Mouse (Mus musculus): ENCODE results near the gene Gcdh.

Gene Gcdh

DNA sequence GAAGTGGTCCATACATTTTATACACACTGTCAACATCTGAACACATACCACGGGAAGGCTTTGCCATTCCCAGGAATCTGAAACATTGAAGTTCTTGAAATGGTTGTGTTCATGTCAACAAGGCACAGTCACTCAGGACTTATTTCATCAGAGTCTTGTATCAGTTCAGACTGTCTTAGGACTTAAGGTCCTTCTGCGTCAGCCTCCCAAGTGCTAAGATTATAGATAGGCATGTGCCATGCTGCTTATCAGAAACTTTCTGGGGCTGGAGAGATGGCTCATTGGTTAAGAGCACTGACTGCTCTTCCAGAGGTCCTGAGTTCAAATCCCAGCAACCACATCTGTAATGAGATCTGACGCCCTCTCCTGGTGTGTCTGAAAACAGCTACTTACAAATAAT, 19.4 kb downstream of the Gcdh start:
- CTCF ChIA-PET, result interaction anchor here (1.0 kb wide), 1 partner anchor 29 kb away, joined by 3 read pairs; no protein-coding TSS in a partner anchor

DNA sequence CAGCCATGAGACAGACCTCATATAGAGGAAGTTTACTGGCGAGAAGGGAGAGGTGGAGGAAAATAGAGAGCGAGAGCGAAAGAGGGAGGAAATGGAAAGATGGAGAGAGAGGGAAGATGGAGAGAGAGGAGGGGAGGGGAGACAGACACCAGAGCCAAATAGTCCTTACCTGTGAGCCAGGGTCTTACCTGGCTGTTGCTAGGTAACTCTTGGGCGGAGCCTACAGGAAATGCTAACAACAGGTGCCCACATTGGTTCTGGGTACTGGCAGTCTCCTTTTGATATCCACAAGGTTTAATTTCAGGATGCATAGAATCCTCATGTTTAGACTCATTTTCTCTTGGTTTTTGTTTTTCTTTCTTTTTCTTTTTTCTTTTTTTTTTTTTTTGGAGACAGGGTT, 20.7 kb downstream of the Gcdh start:
- CTCF ChIA-PET, result no interaction called here

DNA sequence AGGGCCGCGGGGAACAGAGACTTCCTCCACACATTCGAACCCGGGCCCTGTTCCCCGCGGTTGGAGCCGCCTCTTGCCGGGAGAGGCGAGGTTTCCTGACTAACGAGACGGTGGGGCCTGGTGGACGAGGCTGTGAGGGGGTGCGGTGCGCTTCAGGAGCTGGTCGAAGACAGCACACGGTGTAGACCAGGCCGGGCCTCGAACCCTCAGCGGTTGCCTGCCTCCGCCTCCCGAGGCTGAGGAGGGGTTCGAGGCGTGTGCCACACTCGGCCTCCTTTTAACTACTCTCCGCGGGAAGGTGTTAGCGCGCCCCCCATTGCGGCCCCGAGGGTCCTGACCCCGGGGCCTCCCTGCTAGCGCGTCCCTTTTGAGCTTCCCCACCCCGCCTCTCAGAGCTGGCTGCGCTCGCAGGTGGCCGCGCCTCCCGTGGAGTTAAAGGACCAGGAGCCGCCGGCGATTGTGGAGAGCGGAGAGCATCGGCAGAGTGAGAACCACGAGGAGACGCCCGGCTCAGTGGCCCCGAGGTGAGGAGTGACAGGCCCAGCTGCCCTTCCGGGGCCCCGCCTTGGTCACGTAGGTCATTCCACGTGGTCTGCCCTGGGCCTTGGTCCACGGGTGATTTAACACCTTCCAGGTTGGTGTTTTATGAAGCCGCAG, 21.3 kb downstream of the Gcdh start:
- CTCF ChIA-PET, result interaction anchor here (1.0 to 1.6 kb wide), 6 partner anchors 10 to 117 kb away, joined by 3 to 5 read pairs (median 3); partner anchors contain the start of genes Calr and Klf1

DNA sequence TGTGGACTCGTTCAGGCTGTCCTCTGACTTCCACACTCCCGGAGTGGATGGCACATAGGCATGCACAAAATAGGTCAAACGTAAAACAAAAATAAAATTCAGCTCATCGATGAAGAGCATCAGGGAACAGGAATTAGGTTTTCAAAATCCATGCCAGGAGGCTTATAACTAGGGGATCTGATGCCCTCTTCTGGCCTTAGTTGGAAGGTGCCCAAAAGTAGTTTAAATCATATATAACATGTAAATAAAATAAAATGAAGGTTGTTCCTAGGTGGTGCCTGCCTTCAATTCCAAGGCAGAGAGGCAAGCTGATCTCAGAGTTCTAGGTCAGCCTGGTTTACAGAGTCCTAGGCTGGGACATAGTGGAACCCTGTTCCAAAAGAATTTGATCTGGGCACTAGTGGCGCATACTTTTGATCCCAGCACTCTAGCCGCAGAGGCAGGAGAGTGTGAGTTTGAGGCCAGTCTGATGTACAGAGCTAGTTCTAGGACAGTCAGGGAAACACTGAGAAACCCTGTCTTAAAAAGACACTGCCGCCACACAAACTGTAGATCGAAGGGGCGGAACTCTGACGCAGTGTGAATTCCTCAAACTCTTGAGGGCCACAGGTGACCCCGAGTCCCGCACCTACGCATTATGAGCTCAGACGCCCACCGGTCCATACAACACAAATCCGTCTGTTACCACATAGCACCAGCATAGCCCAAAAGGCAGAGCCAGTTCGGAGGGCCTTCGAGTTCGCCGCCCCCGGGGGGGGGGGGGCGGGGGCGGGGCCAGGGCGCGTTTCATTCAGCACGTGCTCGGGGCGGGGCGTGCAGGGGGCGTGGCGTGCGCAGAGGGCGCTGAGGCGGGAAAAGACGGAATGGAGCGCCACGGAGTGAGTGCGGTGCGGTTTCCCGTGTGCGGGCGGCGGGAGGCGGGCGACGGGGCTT, 22.1 kb downstream of the Gcdh start, which contains the start of gene Syce2:
TSS of gene Syce2 (plus strand) at position 736 of the 933 bp plus-strand sequence.
- CTCF ChIA-PET, result interaction anchor here (0.6 to 1.6 kb wide), 9 partner anchors 9 to 259 kb away, joined by 3 to 8 read pairs (median 3); partner anchors contain the start of genes Calr and Klf1

DNA sequence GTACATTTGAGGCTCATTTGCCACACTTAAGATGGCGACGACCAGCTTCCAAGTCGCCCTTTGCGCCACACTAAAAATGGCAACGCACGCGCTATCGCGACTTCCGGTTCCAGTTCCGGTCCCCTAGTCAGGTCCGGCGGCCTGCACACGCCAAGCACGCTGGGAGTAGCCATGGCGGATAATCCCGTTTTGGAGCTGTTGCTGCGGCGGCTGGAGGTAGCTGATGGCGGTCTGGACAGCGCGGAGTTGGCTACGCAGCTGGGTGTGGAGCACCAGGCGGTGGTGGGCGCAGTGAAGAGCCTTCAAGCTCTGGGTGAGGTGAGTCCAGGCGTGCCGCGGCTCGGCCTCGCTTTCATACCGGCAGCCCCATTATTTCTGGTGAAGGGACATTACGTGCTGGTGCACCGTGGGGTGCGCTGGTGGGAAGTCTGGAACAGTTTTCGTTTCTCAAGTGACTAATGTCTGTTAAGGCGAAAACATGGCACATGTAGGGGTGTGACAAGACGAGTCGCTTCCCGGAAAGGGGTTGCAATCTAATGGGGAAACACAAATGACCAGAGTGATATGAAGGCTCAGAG, 36.8 kb downstream of the Gcdh start, which contains the start of gene Farsa:
TSS of gene Farsa (plus strand) at position 126 of the 578 bp plus-strand sequence.
- CTCF ChIA-PET, result interaction anchor here (0.6 to 0.7 kb wide), 2 partner anchors 15 to 167 kb away, joined by 3 to 5 read pairs; no protein-coding TSS in a partner anchor

DNA sequence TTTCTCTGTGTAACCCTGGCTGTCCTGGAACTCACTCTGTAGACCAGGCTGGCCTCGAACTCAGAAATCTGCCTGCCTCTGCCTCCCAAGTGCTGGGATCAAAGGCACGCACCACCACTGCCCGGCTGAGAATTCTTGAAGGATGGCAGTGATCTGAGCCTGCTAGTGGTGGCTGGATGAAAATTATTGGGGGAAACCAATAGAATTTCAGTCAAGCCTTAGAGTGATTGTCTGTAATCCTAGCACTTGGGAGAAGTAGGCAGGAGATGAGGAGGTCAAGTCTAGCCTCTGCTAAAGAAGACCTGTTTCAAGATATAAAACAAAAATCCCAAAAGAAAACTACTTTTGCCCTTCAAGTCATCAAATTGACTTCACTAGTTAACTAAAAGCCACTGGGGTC, 37.3 kb downstream of the Gcdh start:
- CTCF ChIA-PET, result interaction anchor here (0.6 to 0.7 kb wide), 2 partner anchors 14 to 168 kb away, joined by 3 to 5 read pairs; no protein-coding TSS in a partner anchor

DNA sequence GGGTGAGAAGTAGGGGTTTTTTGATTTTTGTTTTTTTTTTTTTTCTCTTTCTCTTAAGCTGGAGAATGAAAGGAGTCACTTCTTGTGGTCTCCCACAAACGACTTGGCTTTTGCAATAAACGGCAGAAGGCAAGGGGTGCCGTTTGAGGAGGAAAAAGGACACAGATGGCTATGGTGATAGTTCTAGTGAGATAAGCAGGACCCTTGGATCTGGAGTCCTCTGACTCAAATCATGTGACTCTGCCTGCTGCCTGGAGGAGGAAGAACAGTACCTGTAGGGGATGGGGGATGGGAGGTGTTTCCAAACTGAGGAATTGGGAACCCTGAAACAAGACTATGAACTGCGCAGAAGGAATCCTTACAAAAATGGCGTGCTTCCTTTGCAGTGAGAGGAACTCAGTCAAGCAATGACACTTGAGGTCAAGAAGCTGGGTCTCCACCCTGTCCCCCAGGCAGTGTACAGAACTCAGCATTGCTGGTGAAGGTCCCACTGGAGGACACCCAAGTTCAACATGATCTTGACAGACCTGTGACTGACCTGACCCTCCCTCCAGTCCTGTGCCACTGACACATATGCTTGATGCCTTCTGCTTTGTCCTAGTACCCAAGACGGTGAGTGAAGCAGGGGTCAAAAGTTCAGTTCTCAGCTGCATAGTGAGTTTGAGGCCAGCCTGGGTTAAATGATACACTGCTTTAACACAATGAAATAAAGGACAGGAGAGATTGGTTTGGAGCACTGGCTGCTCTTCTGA, 45.9 kb downstream of the Gcdh start:
- CTCF ChIA-PET, result interaction anchor here (0.6 to 2.0 kb wide), 4 partner anchors 24 to 191 kb away, joined by 3 to 7 read pairs (median 5); partner anchors contain the start of gene Syce2

DNA sequence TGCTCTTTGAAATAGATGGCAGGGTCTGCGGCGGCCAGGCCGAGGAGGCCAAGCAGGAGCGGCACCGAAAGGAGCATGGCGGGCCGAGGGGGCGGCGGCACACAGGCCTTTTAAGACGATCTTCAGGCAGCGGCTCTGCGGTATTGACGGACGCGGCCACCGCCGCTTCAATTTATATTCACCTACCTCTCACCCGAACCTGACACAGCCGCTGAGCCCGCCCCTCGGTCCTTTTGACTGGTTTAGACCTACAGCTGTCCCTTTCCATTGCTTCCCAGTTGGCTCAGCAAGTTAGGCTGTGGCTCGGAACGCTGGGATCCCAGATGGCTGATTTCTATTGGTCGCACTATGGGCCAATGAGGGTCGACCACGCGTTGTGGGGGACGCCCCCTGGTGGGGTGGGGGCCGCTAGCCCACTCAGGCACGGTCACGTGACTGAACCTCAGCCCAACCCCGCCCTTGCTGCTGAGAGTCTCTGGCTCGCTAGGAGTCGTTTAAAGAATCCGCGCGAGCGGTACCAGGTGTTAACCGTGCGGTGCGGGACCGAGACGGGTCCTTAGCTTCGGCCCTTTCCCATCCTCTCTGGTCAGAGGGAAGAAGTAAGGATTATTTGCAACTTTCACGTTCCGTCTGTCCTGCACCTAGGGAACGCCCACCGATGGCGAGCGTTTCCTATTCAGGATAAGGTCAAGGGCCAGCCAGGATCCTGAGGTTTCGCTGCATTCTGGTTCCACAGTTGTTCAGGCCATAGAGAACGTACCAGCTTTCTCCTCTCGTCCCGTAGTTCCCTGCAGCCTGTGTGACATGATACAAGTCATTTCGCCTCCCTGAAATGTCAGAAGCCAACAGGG, 46.8 kb downstream of the Gcdh start, which contains the start of gene Calr:
TSS of gene Calr (minus strand) at position 213 of the 851 bp plus-strand sequence.
- CTCF ChIA-PET, result interaction anchor here (0.7 to 2.0 kb wide), 2 partner anchors 25 to 41 kb away, joined by 5 read pairs; partner anchors contain the start of gene Syce2

DNA sequence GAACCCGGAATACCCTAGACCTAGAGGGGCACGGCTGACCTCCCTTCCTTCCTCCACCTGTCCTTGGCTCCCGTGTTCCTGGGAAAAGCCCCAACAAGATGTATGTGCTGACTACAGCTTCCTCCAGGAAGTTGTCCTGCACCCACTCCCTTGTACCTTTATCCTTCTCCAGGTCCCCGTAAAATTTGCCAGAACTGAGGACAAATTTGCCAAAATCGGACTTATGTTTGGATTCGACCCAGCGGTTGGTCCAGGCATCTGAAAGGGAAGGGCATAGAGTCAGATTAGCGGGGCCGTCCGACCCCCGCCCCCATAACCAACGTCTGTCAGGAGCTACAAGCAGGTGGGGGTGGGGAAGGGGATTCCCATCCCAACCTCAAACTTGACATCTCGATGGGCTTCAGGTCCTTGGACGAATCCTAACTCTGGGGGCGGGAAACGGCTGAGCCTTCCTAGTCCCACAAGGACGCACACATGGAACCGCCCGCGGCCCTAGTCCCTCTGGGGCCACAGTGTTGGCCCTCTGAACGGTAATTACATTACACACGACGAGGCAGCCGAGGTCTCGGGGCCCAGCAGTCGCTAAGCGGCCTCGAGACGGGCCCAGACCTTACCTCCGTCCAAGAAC, 47.5 kb downstream of the Gcdh start:
- CTCF ChIA-PET, result no interaction called here

DNA sequence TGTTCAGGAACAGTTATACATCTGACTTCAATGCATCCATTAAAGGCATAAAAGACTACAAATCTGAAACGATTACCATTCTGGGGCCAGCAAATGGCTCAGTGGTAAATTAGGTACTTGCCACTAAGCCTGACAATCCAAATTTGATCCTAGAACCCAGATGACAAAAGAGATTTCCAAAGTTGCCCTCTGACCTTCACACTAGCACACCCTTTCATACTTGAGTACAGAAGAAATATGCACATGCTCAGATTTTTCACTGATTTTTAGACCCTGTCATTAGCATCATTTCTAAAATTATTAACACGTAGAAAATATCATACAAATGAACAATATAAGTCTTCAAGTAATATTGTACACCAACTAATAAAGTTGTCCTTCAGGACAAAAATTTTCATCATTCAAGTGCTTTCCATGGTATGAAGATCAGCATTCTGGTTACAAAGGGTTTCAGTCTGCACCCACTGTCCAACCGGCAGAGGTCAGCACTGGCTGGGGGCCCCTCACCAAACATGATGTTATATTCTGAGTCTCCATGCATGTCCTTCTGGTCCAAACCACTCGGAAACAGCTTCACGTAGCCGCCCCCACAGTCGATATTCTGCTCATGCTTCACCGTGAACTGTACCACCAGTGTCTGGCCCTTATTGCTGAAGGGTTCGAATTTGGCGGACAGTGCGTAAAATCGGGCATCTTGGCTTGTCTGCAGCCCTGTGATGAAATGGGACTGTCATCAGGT, 48.2 kb downstream of the Gcdh start:
- CTCF ChIA-PET, result interaction anchor here (0.6 kb wide), 1 partner anchor 218 kb away, joined by 3 read pairs; no protein-coding TSS in a partner anchor

DNA sequence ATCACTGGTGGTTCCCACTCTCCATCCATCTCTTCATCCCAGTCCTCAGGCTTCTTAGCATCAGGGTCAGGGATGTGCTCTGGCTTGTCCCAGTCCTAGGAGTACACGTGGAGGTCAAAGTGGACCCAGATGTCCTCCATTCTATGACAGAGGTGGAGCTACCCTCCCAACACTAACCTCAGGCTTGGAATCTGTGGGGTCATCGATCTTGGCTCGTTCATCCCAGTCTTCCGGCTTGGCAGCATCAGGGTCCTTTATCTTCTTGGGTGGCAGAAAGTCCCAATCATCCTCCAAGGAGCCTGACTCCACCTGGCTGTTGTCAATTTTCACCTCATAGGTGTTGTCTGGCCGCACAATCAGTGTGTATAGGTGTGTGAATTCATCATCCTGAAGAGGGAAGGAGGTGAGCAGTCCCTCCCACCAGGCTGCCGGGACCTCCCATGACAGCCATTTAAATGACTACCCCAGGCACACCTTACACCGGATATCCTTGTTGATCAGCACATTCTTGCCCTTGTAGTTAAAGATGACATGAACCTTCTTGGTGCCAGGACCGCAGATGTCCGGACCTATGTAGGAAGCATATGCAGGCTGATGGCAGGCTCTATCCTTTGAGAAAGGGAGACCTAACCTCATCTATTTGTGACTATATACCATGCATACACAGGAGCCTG, 49.2 kb downstream of the Gcdh start:
- CTCF ChIA-PET, result interaction anchor here (0.6 kb wide), 1 partner anchor 11 kb away, joined by 3 read pairs; no protein-coding TSS in a partner anchor

DNA sequence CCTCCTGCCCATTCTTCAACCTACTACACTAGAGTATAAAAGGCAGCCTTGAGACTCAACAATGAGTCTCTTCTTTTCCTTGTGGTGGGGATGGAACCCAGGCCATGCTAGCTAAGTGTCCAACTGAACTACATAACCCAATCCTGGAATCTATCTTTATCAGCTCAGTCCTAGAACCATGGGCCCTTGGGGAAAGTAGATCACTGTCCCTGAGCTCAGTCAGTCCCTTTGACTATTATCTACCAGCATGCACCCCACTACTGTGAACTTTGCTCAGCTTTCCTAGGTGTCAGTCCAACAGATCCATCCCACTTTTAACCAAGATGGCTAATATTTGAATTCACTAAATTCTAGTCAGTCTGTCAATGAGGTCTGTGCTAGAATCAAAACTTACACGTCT, 52.2 kb downstream of the Gcdh start:
- CTCF ChIA-PET, result no interaction called here

DNA sequence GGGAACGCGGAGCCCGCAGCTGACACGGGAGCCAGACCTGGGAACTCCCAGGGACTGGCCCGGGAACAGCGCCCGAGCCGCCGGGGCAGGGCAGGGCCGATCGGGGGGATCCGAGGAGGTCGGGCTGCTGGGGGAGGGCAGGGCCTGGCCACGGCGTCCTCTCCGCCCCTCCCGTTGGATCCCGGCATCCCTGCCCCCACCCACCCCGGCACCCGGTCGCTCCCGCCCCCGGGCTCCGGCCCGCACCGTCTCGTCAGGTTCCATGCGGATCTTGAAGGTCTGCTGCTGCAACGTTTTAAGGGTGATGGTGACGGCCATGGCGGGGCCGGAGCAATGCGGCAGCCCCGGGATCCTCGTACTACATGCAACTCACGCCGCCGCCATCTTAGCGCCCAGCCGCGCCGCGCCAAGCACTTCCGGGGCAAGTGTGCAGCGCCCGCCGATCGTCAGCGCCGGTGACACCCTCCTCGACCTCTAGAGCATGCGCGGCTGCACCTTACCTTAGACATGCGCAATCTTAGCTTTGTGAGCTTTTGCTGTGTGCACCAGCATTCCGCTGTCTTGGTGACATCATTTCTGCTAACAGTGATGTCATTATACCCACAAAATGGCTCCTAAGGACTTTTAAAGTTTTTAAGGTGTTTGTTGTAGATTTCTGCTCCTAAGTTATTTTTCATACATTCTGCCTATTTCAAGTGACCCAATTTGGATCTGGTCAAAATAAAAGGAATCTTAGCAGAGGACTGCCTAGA, 53.3 kb downstream of the Gcdh start, which contains the start of gene Rad23a:
TSS of gene Rad23a (minus strand) at position 418 of the 752 bp plus-strand sequence.
- CTCF ChIA-PET, result interaction anchor here (0.9 kb wide), 1 partner anchor 143 kb away, joined by 11 read pairs; no protein-coding TSS in a partner anchor

DNA sequence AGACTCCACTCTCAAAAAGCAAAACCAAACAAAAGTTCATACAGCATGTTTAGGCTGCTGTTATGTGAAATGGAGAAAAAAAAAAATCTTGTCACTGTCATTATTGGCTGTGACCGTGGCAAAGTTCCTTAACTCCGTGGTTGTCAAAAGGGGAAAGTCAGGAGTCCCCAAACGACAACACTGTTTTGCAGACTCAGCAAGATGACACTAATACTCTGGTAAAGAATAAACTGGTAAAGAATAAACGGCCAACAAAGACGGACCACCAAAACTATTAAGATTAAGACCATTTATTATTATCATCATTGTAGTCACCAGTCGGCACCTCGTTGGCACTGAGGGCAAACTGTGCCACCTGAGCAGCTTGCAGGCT, 53.9 kb downstream of the Gcdh start:
- CTCF ChIA-PET, result no interaction called here

DNA sequence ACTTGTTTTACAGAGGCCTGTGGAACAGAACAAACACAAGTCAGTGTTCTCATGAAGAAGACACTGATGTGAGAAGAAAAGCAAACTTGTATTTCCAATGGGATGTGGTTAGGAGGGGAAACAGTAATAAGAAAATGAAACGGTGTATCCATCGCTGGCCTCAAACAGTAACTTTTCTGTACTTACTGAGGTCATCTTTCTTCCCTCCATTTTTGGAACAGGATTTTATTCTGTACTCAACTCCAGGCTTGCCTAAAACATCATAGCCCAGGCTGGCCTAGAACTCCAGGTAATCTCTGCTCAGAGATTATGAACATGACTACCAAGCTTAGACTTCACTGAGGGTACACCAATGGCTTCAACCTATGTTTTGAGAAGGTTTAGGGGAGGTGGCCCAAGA, 54.3 kb downstream of the Gcdh start:
- CTCF ChIA-PET, result no interaction called here

DNA sequence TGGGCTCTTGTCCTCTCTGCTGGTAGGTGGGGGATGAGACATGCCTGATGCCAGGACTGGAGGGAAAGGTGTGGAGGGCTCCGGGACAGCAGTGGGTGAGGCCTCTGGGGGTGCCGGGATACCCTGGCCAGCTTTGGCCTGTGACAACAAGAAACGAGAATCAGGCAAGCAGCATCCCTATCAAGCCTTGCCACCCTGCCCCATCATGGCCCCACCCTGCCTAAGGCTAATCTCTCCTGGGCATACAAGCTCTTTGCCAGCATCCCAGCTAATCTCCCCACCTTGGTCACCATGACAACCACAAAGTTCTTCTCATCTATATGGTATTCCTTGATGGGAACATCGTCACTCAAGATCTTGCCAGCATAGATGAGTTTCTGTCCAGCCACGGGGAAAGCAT, 55.2 kb downstream of the Gcdh start:
- CTCF ChIA-PET, result no interaction called here

DNA sequence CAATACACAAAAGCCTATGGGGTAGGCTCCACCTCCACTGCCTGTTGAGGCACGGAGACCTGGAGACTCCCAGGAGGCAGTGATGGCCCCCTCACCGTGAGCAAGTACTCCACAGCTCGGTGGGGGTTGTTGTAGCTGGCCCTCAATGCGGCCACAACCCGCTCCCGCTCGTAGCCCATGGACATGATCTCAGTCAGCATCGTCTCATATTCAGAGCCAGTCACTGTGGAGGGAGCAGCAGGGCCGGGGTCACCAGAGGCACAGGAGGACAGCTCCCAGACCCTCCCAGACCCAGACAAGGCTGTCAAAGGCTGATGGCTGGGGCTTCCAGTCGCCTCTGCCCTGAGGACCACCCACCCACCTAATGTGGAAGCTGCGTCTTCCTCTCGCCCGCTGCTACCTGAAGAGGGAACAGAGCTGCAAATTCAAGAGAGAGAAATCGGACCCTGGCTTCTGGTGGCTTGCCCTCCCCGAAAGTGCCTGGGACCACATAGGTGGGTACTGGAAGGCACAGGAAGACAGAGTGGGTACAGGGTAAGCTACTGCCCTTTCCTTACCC, 55.7 kb downstream of the Gcdh start:
- CTCF ChIA-PET, result no interaction called here
